Mouse (Mus musculus): ENCODE data around the gene Olfr888. TPM values are rescaled to one million over a fixed set of nuclear protein-coding genes. Genes with fewer than 3 reads are reported as not detected.

Gene Olfr888
- polyA plus RNA-seq (2012; ENCODE audit: insufficient read depth, insufficient read length, missing spikeins), result not detected in 2 replicates

GRCm38 (mm10) chr9:38107828-38108227, at the start of gene Olfr888:
Olfr888 (plus strand) TSS chr9:38108128.
- Histone ChIP-seq H3K4me1 (ENCODE audit: control insufficient read depth, insufficient read depth, insufficient read length, low read length) (no peaks in the 10 kb centered on the region), H3K4me3 (ENCODE audit: insufficient read depth, low read depth, low read length) (no peak within 1 kb of the TSS), H3K27ac (replicated peaks; ENCODE audit: low read depth, low read length) (no peak within 1 kb of the TSS)

GRCm38 (mm10) chr9:38061022-38061421, 46.9 kb upstream of the Olfr888 start, which contains the start of gene Olfr885:
Olfr885 (plus strand) TSS chr9:38061322.
- no peak within 1 kb of the TSS for H3K4me3 ChIP-seq (ENCODE audit: insufficient read depth, low read depth, low read length)

DNA sequence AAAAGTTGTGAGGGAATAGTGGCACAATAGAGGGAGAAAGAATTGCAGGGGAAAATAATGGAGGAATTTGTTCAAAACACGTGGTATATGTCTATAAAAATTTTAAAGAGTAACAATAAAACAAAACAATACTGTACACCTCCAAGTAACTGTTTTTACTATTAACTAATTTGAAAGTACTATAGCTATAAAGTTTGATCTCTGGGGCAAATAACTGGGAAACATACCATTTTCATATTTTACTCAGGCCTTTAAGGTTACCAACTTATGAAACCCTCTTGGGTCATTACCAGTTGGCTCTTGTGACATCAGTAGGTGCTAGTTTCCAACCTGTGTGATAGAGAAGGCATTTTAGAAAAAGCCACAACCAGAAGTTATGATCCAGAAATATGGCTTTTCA, 24.2 kb upstream of the Olfr888 start, which contains the start of gene Olfr887:
Gene Olfr887 (plus strand): TSS at position 301 of the 400 bp plus-strand sequence.
- Histone ChIP-seq H3K27ac (replicated peaks; ENCODE audit: low read depth, low read length) (no peak within 1 kb of the TSS), H3K4me1 (ENCODE audit: control insufficient read depth, insufficient read depth, insufficient read length, low read length) (no peaks in the 10 kb centered on the region), H3K4me3 (ENCODE audit: insufficient read depth, low read depth, low read length) (no peak within 1 kb of the TSS)

More at GRCm38 (mm10) chr9:38061022-38061421, 46.9 kb upstream of the Olfr888 start, which contains the start of gene Olfr885:
- H3K27ac ChIP-seq (replicated peaks; ENCODE audit: low read depth, low read length), result no peak within 1 kb of the TSS
- H3K4me1 ChIP-seq (ENCODE audit: control insufficient read depth, insufficient read depth, insufficient read length, low read length), result no peaks in the 10 kb centered on the region

DNA sequence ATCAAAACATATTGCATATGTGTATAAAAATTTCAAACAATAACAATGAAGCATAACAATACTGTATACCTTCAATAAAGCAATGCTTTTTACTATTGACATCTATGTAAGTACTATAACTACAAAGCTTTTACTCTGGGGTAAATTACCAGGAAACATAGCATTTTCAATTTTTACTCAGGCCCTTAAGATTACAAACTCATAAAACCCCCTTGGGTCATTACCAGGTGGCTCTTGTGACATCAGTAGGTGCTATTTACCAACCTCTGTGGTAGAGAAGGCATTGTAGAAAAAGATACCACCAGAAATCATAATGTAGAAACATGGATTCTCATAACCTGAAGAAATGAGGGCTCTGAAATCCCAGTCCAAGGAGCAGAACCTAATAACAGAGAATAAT, 7.0 kb downstream of the Olfr888 start, which contains the start of gene Olfr889:
Gene Olfr889 (plus strand): TSS at position 301 of the 400 bp plus-strand sequence.
- no peaks in the 10 kb centered on the region for H3K4me1 ChIP-seq (ENCODE audit: control insufficient read depth, insufficient read depth, insufficient read length, low read length)
- H3K27ac ChIP-seq (replicated peaks; ENCODE audit: low read depth, low read length), result no peak within 1 kb of the TSS
- no peak within 1 kb of the TSS for H3K4me3 ChIP-seq (ENCODE audit: insufficient read depth, low read depth, low read length)

GRCm38 (mm10) chr9:38142217-38142616, 34.3 kb downstream of the Olfr888 start, which contains the start of gene Olfr890:
Olfr890 (plus strand) TSS chr9:38142517.
- H3K4me3 ChIP-seq (ENCODE audit: insufficient read depth, low read depth, low read length), result no peak within 1 kb of the TSS
- no peak within 1 kb of the TSS for H3K27ac ChIP-seq (replicated peaks; ENCODE audit: low read depth, low read length)
- H3K4me1 ChIP-seq (ENCODE audit: control insufficient read depth, insufficient read depth, insufficient read length, low read length), result no peaks in the 10 kb centered on the region

Other genes starting within 250 kb of the Olfr888 start
- not detected in 2 replicates for gene Olfr145, start 211.4 kb upstream of the Olfr888 start, polyA plus RNA-seq (2012; ENCODE audit: insufficient read depth, insufficient read length, missing spikeins)
- gene Olfr878, start 190.3 kb upstream of the Olfr888 start, polyA plus RNA-seq (2012; ENCODE audit: insufficient read depth, insufficient read length, missing spikeins), result not detected in 2 replicates
- gene Olfr881, start 116.3 kb upstream of the Olfr888 start, polyA plus RNA-seq (2012; ENCODE audit: insufficient read depth, insufficient read length, missing spikeins), result not detected in 2 replicates
- gene Olfr883, start 82.3 kb upstream of the Olfr888 start, polyA plus RNA-seq (2012; ENCODE audit: insufficient read depth, insufficient read length, missing spikeins), result not detected in 2 replicates
- not detected in 2 replicates for gene Olfr884, start 61.6 kb upstream of the Olfr888 start, polyA plus RNA-seq (2012; ENCODE audit: insufficient read depth, insufficient read length, missing spikeins)
- gene Olfr885, start 46.8 kb upstream of the Olfr888 start, polyA plus RNA-seq (2012; ENCODE audit: insufficient read depth, insufficient read length, missing spikeins), result not detected in 2 replicates
- not detected in 2 replicates for gene Olfr887, start 24.1 kb upstream of the Olfr888 start, polyA plus RNA-seq (2012; ENCODE audit: insufficient read depth, insufficient read length, missing spikeins)
- gene Olfr889, start 7.1 kb downstream of the Olfr888 start, polyA plus RNA-seq (2012; ENCODE audit: insufficient read depth, insufficient read length, missing spikeins), result not detected in 2 replicates
- gene Olfr890, start 34.4 kb downstream of the Olfr888 start, polyA plus RNA-seq (2012; ENCODE audit: insufficient read depth, insufficient read length, missing spikeins), result not detected in 2 replicates
- not detected in 2 replicates for gene Olfr891, start 72.7 kb downstream of the Olfr888 start, polyA plus RNA-seq (2012; ENCODE audit: insufficient read depth, insufficient read length, missing spikeins)
- gene Olfr893, start 100.2 kb downstream of the Olfr888 start, polyA plus RNA-seq (2012; ENCODE audit: insufficient read depth, insufficient read length, missing spikeins), result not detected in 2 replicates
- gene Olfr894, start 109.9 kb downstream of the Olfr888 start, polyA plus RNA-seq (2012; ENCODE audit: insufficient read depth, insufficient read length, missing spikeins), result not detected in 2 replicates
- not detected in 2 replicates for gene Olfr143, start 144.6 kb downstream of the Olfr888 start, polyA plus RNA-seq (2012; ENCODE audit: insufficient read depth, insufficient read length, missing spikeins)
- gene Olfr895, start 159.7 kb downstream of the Olfr888 start, polyA plus RNA-seq (2012; ENCODE audit: insufficient read depth, insufficient read length, missing spikeins), result not detected in 2 replicates
- not detected in 2 replicates for gene Olfr896-ps1, start 183.0 kb downstream of the Olfr888 start, polyA plus RNA-seq (2012; ENCODE audit: insufficient read depth, insufficient read length, missing spikeins)
- not detected in 2 replicates for gene Olfr25, start 220.9 kb downstream of the Olfr888 start, polyA plus RNA-seq (2012; ENCODE audit: insufficient read depth, insufficient read length, missing spikeins)
- gene Olfr898, start 240.3 kb downstream of the Olfr888 start, polyA plus RNA-seq (2012; ENCODE audit: insufficient read depth, insufficient read length, missing spikeins), result not detected in 2 replicates